Mouse (Mus musculus) inflammation-experienced regulatory T-cells, adult 16 weeks (primary cell): Measurements from ENCODE around the gene Rgl1. TPM values are rescaled to one million over a fixed set of nuclear protein-coding genes. Genes with fewer than 3 reads are reported as not detected.

Experiments used
- polyA plus RNA-seq: library from polyadenylated mRNA; unstranded; fragments of 100-300 nt; shearing (Covaris generic); gene quantifications from one replicate; pipeline ENCODE4 v1.2.1, GENCODE M21; 2017

Gene Rgl1
- polyA plus RNA-seq = 0.87 TPM

DNA sequence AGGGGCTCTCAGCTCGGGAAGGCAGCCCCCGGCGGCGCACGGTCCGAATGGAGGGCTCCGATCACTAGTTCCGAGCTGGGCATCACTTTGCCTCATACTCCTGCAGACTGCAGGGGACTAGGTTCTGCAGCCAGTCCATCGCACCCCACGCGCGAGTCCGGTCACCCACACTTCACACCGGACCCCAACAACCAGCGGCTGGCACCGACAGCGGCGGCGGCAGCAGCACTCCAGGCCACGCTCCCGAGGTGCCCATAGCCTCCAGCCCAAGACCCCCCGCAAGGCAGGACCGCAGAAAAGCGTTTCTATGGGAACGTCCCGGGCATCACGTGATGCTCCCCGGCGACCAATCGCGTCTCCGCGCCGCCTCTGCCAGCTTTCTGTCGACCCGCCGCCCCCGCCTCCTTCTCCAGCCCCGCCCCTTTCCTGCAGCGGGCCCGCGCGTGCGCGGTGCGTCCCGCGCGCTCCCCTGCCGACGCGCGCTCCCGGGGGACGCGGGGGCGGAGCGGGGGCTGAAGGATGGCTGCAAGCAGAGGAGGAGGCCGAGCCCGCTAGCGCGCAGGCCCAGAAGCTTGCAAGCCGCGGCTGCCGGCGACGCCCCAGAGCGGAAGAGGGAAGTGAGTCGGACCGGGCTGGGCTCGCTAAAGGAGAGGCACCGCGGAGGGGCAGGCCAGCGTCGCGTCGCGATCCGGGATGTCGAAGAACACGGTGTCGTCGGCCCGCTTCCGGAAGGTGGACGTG is at the start of gene Rgl1, which contains the start of gene Arpc5:
Gene Rgl1, minus strand, starts transcription at position 320 of the 741 bp plus-strand sequence.
Gene Arpc5, plus strand, starts transcription at position 511 of the 741 bp plus-strand sequence.

DNA sequence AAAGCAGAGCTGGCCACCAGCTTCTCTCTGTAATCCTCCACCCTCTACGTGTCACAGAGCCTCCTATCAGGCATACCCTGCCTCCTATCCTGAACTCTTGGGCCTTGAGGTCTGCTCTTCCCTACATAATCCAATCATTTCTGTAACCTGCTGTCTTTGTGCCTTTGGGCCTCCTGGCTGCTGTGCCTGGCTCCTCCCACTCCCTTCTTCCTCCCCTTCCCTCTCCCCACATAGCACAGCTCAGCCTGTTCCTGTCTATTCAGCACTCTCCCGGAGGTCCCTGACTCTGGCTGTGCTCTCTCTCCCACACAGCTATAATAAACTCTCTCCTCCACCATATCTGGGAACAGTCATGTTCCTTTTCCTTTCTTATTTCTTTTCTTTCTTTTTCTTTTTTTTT is 33.7 kb upstream of the Rgl1 start, which contains the start of gene Ncf2:
Gene Ncf2, plus strand, starts transcription at position 298 of the 400 bp plus-strand sequence.

DNA sequence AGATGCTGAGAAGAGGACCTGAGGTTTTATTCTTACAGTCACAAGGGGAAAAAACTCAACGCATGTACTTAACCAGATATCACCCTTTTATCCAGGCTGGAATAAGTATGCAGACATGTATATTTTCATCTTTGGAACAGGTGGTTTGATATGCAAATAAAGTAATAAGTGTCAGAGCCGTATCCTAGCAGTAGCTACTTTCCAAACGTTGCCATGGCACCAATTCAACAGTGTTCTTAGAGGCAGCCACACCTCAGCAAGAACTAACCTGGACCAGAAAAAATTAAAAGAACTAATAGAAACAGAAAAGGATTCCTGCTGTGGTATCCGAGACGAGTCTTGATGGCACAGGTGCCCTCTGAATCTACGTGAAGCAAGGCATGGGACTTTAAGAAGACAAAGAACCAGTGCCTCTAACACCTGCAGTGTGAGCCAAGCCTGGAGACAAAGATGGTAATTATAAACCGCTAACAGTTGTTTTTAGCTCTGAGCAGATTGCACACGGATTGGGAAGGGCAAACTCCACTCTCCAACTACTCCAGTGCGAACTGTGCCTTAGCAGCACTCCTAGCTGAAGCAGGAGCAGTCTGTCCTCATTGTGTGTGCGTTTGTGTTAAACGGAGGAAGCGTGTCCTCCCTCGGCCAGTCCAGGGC is 15.7 kb downstream of the Rgl1 start, which contains the start of gene Apobec4:
Gene Apobec4, plus strand, starts transcription at position 240 of the 654 bp plus-strand sequence.

Other genes starting within 250 kb of the Rgl1 start
- gene Apobec4, start 15.8 kb downstream of the Rgl1 start, polyA plus RNA-seq = not detected
- 779 TPM for gene Arpc5, start 191 bp upstream of the Rgl1 start, polyA plus RNA-seq
- 5.0 TPM for gene Ncf2, start 33.8 kb upstream of the Rgl1 start, polyA plus RNA-seq
- 63.8 TPM for gene Smg7, start 136.3 kb upstream of the Rgl1 start, polyA plus RNA-seq
- gene Nmnat2, start 188.6 kb upstream of the Rgl1 start, polyA plus RNA-seq = 1.2 TPM